Mouse (Mus musculus): ENCODE results near the gene Chd1l. TPM values are rescaled to one million over a fixed set of nuclear protein-coding genes. Genes with fewer than 3 reads are reported as not detected.

Chd1l gene
- total RNA-seq, 2 experiments from 2014 or later = 12.8 to 14.1 TPM

GRCm38 (mm10) chr3:97617899-97618298 is 7.9 kb upstream of the Chd1l start:
- DNase-seq = no peak
- intact Hi-C loops (cut with DNase I) = loop anchor here (10.0 kb wide), 1 partner anchor 257 kb away; no protein-coding TSS in a partner anchor

GRCm38 (mm10) chr3:97617091-97617825 is 7.3 kb upstream of the Chd1l start:
- DNase-seq = no peak
- intact Hi-C loops (cut with DNase I) = loop anchor here (10.0 kb wide), 1 partner anchor 258 kb away; no protein-coding TSS in a partner anchor

- no peak for DNase-seq
- intact Hi-C loops (cut with DNase I) = loop anchor here (10.0 kb wide), 1 partner anchor 259 kb away; no protein-coding TSS in a partner anchor
Observed at GRCm38 (mm10) chr3:97615933-97616332, 5.9 kb upstream of the Chd1l start.

- intact Hi-C loops (cut with DNase I) = loop anchor here (10.0 kb wide), 1 partner anchor 260 kb away; no protein-coding TSS in a partner anchor
- DNase-seq = no peak
Observed at GRCm38 (mm10) chr3:97615154-97615553, 5.2 kb upstream of the Chd1l start.

- no peak for DNase-seq
- intact Hi-C loops (cut with DNase I) = loop anchor here (2.0 to 10.0 kb wide), 2 partner anchors 46 to 264 kb away; no protein-coding TSS in a partner anchor
Observed at GRCm38 (mm10) chr3:97611021-97611420, 1.0 kb upstream of the Chd1l start.

- intact Hi-C loops (cut with DNase I) = no loop called here
- peak; percentile 36 to 47 for DNase-seq
Observed at GRCm38 (mm10) chr3:97609201-97609844, 680 bp downstream of the Chd1l start.

GRCm38 (mm10) chr3:97600050-97600832 is 9.8 kb downstream of the Chd1l start:
- DNase-seq = no peak
- intact Hi-C loops (cut with DNase I) = no loop called here

GRCm38 (mm10) chr3:97596796-97597195 is 13.2 kb downstream of the Chd1l start:
- no peak for DNase-seq
- intact Hi-C loops (cut with DNase I) = no loop called here

GRCm38 (mm10) chr3:97595066-97595465 is 14.9 kb downstream of the Chd1l start:
- intact Hi-C loops (cut with DNase I) = no loop called here
- DNase-seq = no peak

- intact Hi-C loops (cut with DNase I) = no loop called here
- DNase-seq = no peak
Observed at GRCm38 (mm10) chr3:97594140-97594539, 15.9 kb downstream of the Chd1l start.

GRCm38 (mm10) chr3:97593089-97593488 is 16.9 kb downstream of the Chd1l start:
- intact Hi-C loops (cut with DNase I) = no loop called here
- no peak for DNase-seq

- no peak for DNase-seq
- intact Hi-C loops (cut with DNase I) = no loop called here
Observed at GRCm38 (mm10) chr3:97590699-97591098, 19.3 kb downstream of the Chd1l start.

GRCm38 (mm10) chr3:97587656-97588055 is 22.3 kb downstream of the Chd1l start:
- intact Hi-C loops (cut with DNase I) = loop anchor here (5.0 kb wide), 1 partner anchor 650 kb away; no protein-coding TSS in a partner anchor
- DNase-seq = no peak

- peak; percentile 80 to 85 for DNase-seq
- intact Hi-C loops (cut with DNase I) = loop anchor here (2.0 to 5.0 kb wide), 2 partner anchors 191 to 648 kb away; no protein-coding TSS in a partner anchor
Observed at GRCm38 (mm10) chr3:97585383-97586160, 24.4 kb downstream of the Chd1l start.

- DNase-seq = no peak
- intact Hi-C loops (cut with DNase I) = no loop called here
Observed at GRCm38 (mm10) chr3:97573807-97574206, 36.2 kb downstream of the Chd1l start.

- intact Hi-C loops (cut with DNase I) = no loop called here
- DNase-seq = no peak
Observed at GRCm38 (mm10) chr3:97564588-97564987, 45.4 kb downstream of the Chd1l start.

GRCm38 (mm10) chr3:97558554-97558953 is 51.4 kb downstream of the Chd1l start:
- intact Hi-C loops (cut with DNase I) = no loop called here

GRCm38 (mm10) chr3:97546205-97546604 is 63.8 kb downstream of the Chd1l start:
- DNase-seq = no peak
- intact Hi-C loops (cut with DNase I) = no loop called here

More at GRCm38 (mm10) chr3:97558554-97558953, 51.4 kb downstream of the Chd1l start:
- no peak for DNase-seq

- intact Hi-C loops (cut with DNase I) = no loop called here
- no peak for DNase-seq
Observed at GRCm38 (mm10) chr3:97540171-97540570, 69.8 kb downstream of the Chd1l start.

GRCm38 (mm10) chr3:97538634-97539033 is 71.4 kb downstream of the Chd1l start:
- no peak for DNase-seq
- intact Hi-C loops (cut with DNase I) = no loop called here
